In the genomic region with DNA sequence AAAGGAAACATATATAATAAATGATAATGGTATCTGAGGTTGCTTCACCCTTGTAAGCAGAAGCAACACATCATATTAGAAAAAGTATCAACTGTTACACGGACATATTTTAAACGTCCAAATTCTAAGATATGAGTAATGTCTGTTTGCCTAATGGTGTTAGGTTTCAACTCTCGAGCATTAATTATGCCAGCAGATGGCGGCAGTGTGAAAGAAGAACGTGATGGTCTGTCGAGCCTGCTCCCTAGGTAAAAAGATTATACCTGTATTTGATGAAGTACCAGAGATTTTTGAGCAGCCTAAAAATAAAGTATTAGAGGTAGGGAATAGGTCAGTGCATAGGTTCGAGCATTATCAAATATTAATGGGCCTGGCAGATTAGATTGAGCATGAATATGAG, we compare ENCODE assay signal across 9 mouse cellular contexts. TPM values are rescaled to one million over a fixed set of nuclear protein-coding genes. Genes with fewer than 3 reads are reported as not detected.
A peak's percentile ranks its signal among the peaks of the same experiment; 100 is the strongest.
DNase-seq lines count a peak whose midpoint lies in the region; ATAC-seq lines count a peak whose summit lies in the region.
"Had no signal": no experiment of that assay in that cellular context is flagged by ENCODE, and none has a peak within 500 bp of the region (broad histone marks: within the 10 kb centered on the region; RNA-seq: fewer than 3 reads in every experiment).

No protein-coding gene starts in this region.

- no peak overlapping the region for H3K27ac ChIP-seq in forebrain, embryonic 11.5 days (ENCODE audit: low read depth, low read length)
- no peak overlapping the region for H3K27ac ChIP-seq in forebrain, embryonic 15.5 days (replicated peaks)

- H3K36me3 ChIP-seq in forebrain, embryonic 11.5 days (ENCODE audit: control insufficient read depth, insufficient read depth, low read length) = no peaks in the 10 kb centered on the region
- no peaks in the 10 kb centered on the region for H3K36me3 ChIP-seq in forebrain, embryonic 15.5 days

- no peaks in the 10 kb centered on the region for H3K9me3 ChIP-seq in forebrain, embryonic 11.5 days (ENCODE audit: control insufficient read depth, low read length)
- no peaks in the 10 kb centered on the region for H3K9me3 ChIP-seq in forebrain, embryonic 15.5 days

- H3K4me3 ChIP-seq in forebrain, embryonic 11.5 days (ENCODE audit: low read depth, low read length) = no peak overlapping the region
- H3K4me3 ChIP-seq in forebrain, embryonic 15.5 days = no peak overlapping the region

- H3K4me2 ChIP-seq in forebrain, embryonic 11.5 days (ENCODE audit: low read depth, low read length, severe bottlenecking) = no peak overlapping the region
- H3K4me2 ChIP-seq in forebrain, embryonic 15.5 days (replicated peaks) = no peak overlapping the region

- H3K27me3 ChIP-seq in forebrain, embryonic 11.5 days (ENCODE audit: control insufficient read depth, insufficient read depth, low read length) = no peaks in the 10 kb centered on the region
- no peaks in the 10 kb centered on the region for H3K27me3 ChIP-seq in forebrain, embryonic 15.5 days

- ATAC-seq in forebrain, embryonic 11.5 days (replicated peaks; ENCODE audit: low FRiP score) = 0 out of 2 replicates have a peak, but pooled peaks have one; percentile 30
- no peak for ATAC-seq in forebrain, embryonic 15.5 days (replicated peaks)
- ATAC-seq in CD4-positive, CD25-positive, alpha-beta regulatory T cell, adult 4 months = peak; percentile 73
- ATAC-seq in frontal cortex, adult (ENCODE audit: low TSS enrichment) = peak; percentile 53; the same call in 1 of the 2 replicates

- WGBS in forebrain, embryonic 11.5 days = 8% methylated on average over 7 of the region's 7 CpGs
- 5% methylated on average over 7 of the region's 7 CpGs for WGBS in forebrain, embryonic 15.5 days

- no peaks in the 10 kb centered on the region for H3K4me1 ChIP-seq in forebrain, embryonic 11.5 days (replicated peaks; ENCODE audit: control insufficient read depth, insufficient read depth, low read length)
- H3K4me1 ChIP-seq in forebrain, embryonic 15.5 days = no peaks in the 10 kb centered on the region

- no peak for DNase-seq in forebrain, embryonic 11.5 days (ENCODE audit: low spot score)
- DNase-seq in c-Kit-negative CD71-positive TER-119-positive erythroid progenitor cells, embryonic 14.5 days (ENCODE audit: low read depth, low spot score) = peak; percentile 27
- peak; percentile 75 to 93 for DNase-seq in kidney, postnatal 25 days
- peak; percentile 80 for DNase-seq in lung, postnatal 10 days
- DNase-seq in skeletal muscle tissue, adult 2 months (ENCODE audit: low read depth, low spot score) = peak; percentile 16

- no peak overlapping the region for H3K9ac ChIP-seq in forebrain, embryonic 11.5 days (ENCODE audit: low read length)
- no peak overlapping the region for H3K9ac ChIP-seq in forebrain, embryonic 15.5 days (replicated peaks)

RNA-seq across cellular contexts. Expression of a gene that starts 2.8 kb away (rescaled TPM):
- polyA plus RNA-seq in forebrain, embryonic 11.5 days (2014; fragmentation: Nextera tagmentation; extraction: Ambion mirVana) = 0.16 TPM in 1 of 2 replicates, not detected in the other
- polyA plus RNA-seq in forebrain, embryonic 15.5 days (2015; fragmentation: Nextera tagmentation; extraction: Ambion mirVana) = 0.09 TPM in 1 of 2 replicates, not detected in the other
- polyA plus RNA-seq in CD4-positive, CD25-positive, alpha-beta regulatory T cell, adult 4 months (2017; shearing (Covaris generic)) = under 1 TPM in 1 of 2 experiments, not detected in 1; 0.35 TPM

RNA-seq across cellular contexts. Expression of a gene that starts 13.4 kb away (rescaled TPM):
- polyA plus RNA-seq in forebrain, embryonic 11.5 days (2014; fragmentation: Nextera tagmentation; extraction: Ambion mirVana) = 58.4 and 59.6 TPM in 2 replicates
- 54.7 and 55.1 TPM in 2 replicates for polyA plus RNA-seq in forebrain, embryonic 15.5 days (2015; fragmentation: Nextera tagmentation; extraction: Ambion mirVana)
- polyA plus RNA-seq in CD4-positive, CD25-positive, alpha-beta regulatory T cell, adult 4 months (2017; shearing (Covaris generic)) = 10 to 100 TPM; 60.2 to 62.0 TPM

RNA-seq across cellular contexts. Expression of a gene that starts 35.6 kb away (rescaled TPM):
- polyA plus RNA-seq in forebrain, embryonic 11.5 days (2014; fragmentation: Nextera tagmentation; extraction: Ambion mirVana) = not detected in 2 replicates
- polyA plus RNA-seq in forebrain, embryonic 15.5 days (2015; fragmentation: Nextera tagmentation; extraction: Ambion mirVana) = not detected in 2 replicates
- polyA plus RNA-seq in CD4-positive, CD25-positive, alpha-beta regulatory T cell, adult 4 months (2017; shearing (Covaris generic)) = not detected
- polyA plus RNA-seq: small intestine, adult 2 months had no signal

RNA-seq across cellular contexts. Expression of a gene that starts 47.7 kb away (rescaled TPM):
- not detected in 2 replicates for polyA plus RNA-seq in forebrain, embryonic 11.5 days (2014; fragmentation: Nextera tagmentation; extraction: Ambion mirVana)
- not detected in 2 replicates for polyA plus RNA-seq in forebrain, embryonic 15.5 days (2015; fragmentation: Nextera tagmentation; extraction: Ambion mirVana)
- not detected for polyA plus RNA-seq in CD4-positive, CD25-positive, alpha-beta regulatory T cell, adult 4 months (2017; shearing (Covaris generic))
- polyA plus RNA-seq: small intestine, adult 2 months had no signal

RNA-seq across cellular contexts. Expression of a gene that starts 54.3 kb away (rescaled TPM):
- 34.6 and 37.2 TPM in 2 replicates for polyA plus RNA-seq in forebrain, embryonic 11.5 days (2014; fragmentation: Nextera tagmentation; extraction: Ambion mirVana)
- 30.2 and 30.3 TPM in 2 replicates for polyA plus RNA-seq in forebrain, embryonic 15.5 days (2015; fragmentation: Nextera tagmentation; extraction: Ambion mirVana)
- polyA plus RNA-seq in CD4-positive, CD25-positive, alpha-beta regulatory T cell, adult 4 months (2017; shearing (Covaris generic)) = 100 to 1,000 TPM in 1 of 2 experiments, 10 to 100 TPM in 1; 70.9 to 106 TPM
